Mouse (Mus musculus) embryo, embryonic 9.5 days (tissue): ENCODE measurements at regions not wholly inside any gene's neighbourhood (a gene's known extent, or its start where the extent isn't known, plus 50 kb on each side); places are given as distances from the start of the nearest gene placed in this dataset.

Source experiments
- DNase-seq: peaks from one replicate; pipeline ENCODE4 v3.0.0-alpha.2; 2017; ENCODE audit errors: extremely low spot score

DNA sequence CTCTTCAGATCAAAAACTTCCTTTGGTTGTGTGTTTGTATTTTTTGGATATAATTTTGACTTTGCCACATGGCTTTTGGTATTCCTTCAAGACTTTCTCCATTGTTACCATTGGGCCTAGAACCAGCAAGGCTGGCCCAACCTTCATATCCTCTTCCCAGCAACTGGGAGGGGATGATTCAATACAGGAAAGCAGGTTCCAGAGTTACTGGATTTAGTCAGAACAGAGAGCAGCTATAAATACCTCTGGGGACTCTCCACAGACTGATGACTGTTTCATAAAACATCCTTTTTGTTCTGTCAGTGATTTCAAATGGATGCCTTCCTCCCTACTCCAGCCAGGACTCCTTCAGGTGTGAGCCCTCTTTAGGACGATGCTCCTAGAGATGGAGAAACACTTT lies 1361.4 kb downstream of the Gsdmc2 start:
- no peak for DNase-seq

DNA sequence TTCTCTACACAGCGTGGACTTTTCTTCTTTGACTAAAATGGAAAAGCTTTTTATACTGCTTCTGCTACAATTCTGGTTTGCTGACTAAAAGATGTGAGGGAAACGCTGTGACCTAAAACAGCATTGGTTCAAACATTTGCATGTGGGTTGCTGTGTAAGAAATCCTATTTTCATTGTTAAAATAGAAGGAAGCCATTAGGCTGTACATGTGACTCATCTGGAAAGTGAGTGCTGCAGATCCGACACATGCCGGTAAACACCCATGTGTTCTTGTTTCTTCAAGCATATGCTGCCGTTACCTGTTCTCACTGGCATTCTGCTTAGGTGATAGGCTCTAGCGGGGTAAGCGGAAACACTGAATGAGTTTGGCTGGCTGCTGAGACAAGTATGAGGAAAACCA lies 1362.6 kb downstream of the Gsdmc2 start:
- DNase-seq = no peak

DNA sequence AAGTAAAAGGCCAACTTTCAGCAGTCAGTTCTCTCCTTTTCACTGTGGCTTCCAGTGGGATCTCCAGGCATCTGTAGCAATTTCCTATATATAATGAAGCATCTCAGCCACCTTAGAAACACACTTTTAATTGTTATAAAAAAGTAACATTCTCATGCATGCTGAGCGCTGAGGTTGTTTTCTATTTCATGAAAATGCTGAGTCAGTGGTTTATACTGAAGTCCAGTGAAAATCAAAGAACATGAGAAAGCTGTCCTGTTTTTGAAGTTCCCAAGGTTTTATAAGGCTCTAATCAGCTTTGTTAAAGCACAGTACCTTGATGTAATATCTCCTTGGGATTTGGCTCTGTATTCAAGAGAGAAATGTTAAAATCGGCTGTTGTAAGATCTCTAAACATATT lies 1367.2 kb downstream of the Gsdmc2 start:
- no peak for DNase-seq

DNA sequence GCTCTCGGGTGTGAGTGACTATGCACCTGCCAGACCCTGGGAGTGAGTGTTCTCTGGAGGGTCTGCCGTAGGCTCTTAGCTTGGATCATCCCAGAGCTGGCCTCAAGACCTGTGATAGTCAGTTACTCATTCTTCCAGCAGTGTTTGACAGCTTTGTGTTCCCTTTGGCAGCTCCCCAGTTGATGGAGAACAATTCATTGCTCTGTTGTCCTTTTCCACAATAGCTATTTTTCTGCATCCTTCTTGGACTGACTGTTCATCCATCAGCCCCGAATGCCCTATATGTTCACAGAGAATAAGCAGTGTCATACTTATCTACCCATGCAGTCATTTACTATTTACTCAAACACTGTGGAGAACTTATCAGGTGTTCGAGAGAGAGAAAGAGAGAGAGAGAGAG lies 1368.5 kb downstream of the Gsdmc2 start:
- no peak for DNase-seq

DNA sequence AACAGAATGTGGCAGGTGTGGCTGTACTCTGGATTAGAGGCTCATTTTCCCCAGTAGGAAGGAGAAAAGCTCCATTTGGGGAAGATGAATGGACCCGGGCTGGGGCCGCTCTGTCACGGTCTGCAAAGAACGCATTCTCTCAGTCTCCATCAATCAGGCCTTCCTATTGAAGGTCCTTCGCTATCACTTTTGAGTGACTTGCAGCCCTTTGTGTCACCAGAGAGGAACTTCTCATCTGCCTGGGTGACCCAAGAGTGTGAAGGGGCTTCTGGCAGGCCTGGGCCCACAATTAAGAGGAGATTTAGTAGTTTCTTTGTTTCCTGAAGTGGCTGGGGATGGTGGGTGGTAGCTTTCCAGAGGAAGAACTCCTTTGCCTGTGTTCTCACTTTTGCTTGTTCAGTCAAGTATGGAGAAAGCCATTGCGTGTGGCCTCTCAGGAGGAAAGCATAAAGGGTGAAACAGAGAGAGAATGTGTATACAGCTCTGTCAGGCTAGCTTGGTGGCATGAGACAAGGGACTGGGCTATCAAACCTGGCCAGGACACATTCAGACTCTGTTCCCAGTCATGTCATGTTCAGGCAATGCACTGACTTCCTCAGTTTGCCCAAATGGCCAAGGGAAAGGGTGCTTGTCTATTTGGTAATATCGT lies 1374.2 kb downstream of the Gsdmc2 start:
- DNase-seq = peak; percentile 65

DNA sequence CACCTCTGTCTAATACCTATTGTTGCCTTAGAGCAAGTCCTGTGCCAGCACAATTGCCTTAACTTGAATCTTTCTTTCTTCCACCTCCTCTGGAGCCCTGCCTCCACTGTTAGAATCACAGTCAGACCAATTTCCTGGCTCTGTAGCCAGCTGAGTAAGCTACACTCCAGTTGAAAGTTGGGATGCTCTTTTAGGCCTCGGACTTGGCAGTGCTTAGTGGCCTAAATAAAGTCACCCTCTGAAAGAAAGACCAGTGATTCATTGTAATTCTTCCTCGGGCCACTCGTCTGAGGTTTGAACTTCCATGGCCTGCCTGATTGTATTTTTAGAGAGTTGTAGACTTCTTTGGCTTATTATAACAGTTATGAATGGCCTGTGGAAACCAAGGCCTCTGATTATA lies 1376.9 kb downstream of the Gsdmc2 start:
- no peak for DNase-seq

DNA sequence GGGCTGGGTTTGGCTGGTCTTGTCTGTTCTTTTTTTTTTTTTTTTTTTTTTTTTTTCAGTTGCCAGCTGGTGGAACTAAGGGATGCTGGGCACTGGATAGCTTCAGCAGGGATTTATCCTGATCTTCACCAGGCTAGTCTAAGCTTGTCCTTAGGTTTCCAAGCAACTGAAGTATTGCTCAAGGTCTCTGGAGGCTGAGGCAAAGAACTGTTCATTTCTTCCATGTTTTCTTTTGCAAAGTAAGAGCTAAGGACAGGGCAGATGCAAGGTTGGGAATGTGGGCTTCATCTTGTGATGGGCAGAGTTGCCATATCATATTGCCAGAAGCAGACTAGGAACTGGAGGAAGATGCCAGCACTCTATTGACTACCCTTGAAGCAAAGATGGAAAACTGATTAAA lies 1378.1 kb downstream of the Gsdmc2 start:
- no peak for DNase-seq

DNA sequence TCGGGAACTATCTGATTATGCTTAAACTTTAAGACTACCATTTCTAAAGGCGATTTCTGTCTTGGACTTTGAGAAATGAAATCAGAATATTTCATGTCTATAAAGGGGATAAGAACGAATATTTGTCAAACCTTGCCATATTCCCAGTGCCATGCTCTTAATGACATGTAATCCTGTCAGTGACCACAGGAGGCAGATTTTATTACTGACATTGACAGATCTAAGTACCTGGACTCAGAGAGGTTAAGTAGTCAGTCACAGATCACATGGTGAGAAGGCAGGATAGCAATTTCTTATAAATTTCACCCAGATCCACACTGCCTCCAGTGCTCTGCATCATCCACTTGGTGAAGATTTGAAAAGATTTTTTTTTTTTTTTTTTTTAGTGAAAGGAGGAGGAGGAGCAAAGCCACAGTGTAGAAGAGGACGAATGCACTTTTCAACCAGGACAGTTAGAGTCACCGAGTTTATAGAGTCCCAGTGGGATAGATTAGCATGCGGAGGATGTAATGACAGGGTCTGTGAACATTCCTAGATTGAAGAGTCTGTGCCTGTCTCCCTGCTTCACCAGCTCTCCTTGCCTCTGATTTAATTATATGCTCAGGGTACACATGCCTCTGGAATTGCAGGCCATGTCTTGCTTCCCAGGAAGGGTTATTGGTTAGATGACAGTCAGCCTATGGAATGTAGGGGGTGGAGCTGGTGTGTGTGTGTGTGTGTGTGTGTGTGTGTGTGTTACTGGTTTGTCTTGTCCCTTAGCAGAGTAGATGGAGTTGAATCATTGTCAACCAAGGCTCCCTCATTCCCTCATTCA lies 1379.7 kb downstream of the Gsdmc2 start:
- DNase-seq = no peak

DNA sequence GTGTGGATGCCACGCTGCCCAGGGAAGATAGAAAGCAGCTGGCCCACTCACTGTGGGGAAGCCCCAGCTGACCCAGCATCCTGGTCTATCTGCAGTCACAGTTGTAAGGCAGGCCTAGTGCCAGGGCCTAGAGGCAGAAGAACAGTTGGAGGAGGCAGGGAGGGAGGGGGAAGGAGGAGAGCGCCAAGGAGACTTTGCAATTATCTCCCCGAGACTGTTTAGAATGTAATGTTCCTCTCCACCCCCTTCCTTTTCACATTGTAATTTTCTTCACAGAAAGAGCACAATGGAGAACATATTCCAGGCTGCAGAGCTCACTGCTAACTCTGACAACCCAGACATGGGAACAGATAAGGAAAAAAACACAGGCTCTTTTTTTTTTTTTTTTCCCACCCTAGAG lies 1382.3 kb downstream of the Gsdmc2 start:
- DNase-seq = no peak

DNA sequence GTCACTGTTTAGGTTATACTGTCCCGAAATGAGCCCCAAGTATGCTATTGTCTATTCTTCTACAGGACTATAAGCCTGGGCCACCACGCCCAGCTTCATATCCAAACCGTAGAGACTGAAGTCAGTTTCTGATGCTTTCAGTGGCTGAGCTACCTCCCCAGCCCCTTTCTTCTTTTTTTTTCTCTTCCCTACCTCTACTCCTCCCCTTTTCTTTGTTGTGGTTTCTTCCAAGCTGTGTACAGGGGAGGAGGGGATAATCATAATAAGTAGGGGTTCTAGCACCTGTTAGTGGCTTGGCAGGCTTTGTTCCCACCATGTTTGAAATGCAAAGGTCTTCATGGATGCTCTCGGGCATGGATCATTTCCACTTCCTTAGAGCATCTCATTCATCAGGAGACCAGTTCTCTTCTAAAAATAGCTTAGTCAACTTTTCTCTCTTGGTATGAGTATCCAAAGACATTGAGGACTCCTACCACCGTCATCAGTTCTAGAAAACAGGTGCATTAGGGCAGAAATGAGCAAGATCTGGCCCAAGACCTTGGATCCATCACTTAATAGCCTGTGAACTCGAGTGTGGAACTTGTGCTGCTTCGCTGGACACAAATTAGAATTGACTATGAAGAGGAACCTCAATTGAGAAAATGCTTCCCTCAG lies 1383.5 kb downstream of the Gsdmc2 start:
- DNase-seq = no peak

DNA sequence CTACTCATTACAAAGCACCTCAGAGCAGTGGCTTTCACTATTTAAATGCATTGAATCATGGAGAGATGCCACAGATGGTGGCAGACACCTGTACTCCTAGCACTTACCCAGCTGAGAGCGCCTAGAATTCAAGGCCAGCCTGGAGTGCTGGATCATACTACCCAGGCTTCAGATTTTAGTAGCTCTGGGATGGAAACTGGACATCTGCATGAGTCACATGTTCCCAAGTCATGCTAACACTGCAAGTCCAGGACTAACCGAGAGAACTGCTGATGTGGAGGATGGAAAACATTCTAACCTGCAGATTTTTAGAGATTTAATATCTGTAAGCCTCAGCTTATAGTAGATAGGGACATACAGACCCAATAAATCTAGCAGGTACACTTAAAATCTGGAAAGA lies 1384.3 kb downstream of the Gsdmc2 start:
- DNase-seq = no peak

DNA sequence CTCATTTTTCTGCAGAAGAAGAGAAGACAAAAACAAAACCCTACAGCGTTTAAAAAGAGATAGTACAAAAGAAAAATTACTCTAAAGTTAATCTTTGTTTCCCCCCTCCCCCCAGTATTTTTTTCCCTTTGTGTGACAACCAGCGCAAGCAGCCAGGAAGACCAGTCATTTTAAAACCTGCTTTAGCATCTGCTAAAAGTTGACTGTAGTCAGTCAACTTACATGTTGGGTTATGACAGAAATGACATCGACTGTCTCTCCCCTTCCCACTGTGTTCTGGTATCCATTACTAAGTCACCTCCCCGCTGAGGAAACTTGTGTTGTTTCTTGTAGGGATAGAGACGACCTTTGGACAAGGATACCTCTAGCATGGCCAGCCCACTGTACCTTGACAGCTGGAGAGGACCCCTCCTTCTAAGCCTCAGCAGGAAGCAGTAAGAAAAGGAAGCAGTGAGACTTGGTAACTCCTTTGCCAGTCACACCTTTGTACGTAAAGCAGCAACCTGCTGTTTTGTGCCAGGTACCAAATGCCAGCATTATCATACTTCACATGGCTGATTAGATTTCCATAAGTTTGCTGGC lies 1384.9 kb downstream of the Gsdmc2 start:
- DNase-seq = no peak

DNA sequence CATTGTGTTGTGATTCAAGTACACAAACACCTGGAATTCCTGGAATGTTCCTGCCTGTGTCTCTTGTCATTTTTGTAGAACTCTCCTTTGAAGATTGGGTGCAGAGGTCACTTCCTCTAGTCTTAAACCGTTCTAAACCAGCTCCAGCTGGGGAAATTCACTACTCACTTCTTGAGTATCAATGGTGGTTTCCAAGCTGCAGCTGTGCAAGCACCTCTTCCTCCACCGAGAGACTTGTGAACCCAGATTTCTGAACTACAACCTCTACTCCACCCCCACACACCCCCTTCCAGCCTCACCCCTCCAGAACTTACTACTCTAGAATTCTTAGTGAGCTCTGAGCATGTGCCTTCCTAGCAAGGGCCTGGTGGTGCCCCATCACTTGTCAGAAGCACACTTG lies 1387.0 kb downstream of the Gsdmc2 start:
- DNase-seq = no peak

DNA sequence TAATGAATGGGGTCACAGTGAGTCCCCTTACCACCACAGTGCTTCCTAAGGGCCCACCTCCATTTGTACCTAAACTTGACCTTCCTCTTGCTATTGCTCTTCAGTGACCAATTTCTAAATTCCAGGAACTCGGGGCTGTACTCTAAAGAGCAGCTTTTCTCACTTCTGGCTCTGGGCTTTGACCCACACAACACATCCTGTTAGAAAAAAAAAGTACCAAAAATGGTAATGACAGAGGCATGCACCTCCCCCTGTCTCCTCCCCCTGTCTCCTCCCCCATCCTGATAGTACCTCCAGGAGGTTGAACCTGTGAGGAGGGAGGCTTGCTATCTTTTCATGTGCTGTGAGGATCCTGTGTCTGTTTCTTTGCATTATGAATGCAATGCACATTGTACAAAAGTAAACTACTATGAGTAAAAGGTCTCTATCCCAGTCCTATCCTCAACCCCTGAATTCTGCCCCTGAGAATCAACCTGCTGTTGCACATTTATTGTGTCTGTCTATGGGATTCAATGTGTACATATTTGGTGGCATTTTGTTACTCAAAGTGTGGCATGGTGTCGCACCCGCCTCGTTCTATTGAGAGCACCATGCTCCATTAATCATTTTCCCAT lies 1387.8 kb downstream of the Gsdmc2 start:
- DNase-seq = no peak

DNA sequence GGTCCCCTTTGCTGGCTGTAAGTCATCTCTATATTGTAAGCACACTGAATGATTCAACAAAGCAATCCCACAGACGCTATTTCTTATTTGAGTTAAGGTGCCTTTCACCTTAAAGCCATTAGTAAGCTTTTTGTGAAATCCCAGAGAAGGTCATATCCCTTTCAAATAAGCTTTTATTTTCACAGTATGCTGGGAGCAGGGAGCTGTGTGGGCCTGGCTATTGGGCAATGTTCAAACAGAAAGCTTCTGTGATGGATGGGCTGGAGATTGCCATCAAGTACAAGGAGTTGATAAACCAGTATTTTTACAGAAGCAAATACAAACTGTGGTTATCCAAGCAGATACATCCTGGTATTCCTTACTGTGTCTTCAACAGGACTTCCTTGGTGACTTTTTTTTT lies 1389.0 kb downstream of the Gsdmc2 start:
- DNase-seq = no peak

DNA sequence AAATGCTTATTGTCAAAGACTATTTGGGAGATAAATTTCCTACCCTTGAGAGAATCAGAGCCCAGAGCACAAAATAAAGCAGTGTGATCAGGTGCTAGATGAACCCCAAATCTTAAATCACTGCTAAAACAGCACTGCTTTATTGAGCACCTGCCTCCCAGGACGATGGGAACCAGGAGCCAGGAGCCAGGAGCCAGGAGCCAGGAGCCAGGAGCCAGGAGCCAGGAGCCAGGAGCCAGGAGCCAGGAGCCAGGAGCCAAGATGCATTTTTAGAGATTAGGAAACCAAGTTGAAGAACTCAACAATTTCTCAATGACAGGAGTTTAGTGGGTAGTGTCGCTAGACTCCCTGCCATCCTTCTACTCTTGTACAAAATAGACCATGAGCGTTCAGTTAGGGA lies 1396.9 kb downstream of the Gsdmc2 start:
- no peak for DNase-seq

DNA sequence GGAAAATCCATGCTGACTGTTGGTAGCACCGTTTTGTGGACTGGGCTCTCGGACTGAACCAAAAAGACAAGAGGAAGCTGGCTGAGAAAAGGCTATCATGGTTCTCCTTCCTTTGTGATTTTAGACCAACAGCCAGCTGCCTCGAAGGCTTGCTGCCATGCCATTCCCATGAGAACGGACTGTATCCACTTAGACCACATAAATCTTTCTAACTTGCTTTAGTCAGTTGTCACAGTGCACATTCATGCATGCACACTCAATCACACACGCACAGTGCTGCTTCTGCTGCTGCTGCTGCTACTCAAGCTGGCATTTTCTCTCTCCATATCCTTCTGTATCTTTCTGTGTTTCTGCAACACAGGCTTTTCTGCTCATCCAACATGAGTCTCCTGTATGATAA lies 1405.8 kb downstream of the Gsdmc2 start:
- DNase-seq = no peak

DNA sequence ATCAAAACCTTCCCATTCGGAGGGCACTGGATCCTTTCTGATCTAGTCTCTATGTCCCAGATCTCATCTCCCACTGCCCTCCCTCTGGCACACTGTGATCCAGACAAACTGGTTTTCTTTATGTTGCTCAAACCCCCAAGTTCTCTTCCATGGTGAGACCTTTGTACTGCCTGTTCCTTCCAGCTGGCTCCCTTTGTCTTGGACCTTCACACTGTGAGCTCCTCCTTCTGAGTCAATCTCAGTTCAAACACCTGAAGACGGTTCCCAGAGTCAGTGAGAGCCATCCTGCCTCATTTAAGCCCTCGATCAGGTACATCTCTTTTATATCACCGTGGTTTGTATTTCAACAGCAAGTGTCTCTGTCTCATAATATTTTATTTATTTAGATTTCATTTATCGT lies 1408.3 kb downstream of the Gsdmc2 start:
- DNase-seq = no peak

DNA sequence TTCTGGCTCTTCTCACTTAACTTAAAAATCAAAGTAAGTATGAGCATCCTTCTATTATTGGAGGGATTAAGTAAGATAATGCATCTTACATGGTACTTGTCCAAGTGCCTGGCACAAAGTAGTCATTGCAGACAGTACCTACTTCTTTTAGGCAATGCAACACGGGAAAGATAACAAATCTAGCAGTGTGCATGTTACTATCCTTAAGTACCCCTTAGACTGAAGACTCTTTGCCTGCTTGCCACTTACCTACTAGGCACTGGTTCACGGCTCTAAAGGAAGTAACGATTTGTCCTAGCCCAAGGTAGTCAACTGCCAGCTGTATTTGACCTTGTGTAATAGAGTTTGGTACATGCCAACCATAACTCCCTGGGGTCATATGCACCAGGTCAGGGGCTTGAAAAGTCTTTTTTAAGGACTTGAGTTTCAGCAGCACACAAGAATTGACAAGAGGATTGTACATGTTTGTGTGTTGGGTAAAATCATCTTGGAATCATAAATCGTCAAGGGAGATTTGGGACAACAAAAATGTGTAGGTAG lies 1409.8 kb downstream of the Gsdmc2 start:
- no peak for DNase-seq

DNA sequence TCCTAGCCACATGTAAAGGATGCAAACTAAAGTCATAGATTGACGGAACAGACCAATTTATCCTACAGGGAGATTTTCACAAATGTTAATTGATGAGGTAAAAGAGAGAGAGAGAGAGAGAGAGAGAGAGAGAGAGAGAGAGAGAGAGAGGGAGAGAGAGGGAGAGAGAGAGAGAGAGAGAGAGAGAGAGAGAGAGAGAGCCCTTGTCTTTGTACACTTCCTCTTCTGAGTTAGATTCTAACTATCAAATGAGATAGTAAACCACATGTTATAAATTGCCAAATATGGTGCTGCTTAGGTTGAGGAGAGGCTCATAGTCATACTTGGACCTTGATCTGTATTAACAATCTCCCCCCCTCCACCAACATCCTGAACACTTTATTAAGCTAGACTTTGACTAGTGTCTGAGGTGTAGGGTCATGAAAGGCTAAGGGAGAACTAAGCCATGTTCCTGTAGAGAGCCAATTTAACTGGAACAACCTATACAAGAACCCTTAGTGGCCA lies 1412.2 kb downstream of the Gsdmc2 start:
- no peak for DNase-seq

DNA sequence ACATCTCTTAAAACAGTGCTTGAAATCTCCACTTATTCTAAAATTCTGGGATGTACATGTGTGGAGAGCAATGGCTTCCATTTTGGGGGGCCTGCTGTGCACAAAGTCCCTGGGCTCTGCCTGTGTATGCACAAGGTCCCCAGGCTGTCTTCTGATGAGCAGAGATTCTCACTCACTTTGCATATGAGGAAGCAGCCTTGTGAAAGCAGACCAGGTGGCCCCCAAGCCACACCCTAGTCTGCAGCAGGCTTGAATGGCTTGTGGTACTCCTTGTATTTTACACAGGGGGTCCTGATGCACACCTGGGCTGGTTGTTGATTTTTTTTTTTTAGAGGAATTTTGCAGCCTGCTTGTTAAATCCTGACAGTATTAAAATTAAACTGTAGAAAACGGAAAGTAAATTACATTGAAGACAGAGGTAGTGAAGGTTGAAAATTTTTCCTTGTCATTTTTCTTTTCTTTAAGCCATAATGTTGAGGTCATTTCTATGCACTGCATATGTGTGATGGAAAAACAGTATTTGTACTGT lies 1413.8 kb downstream of the Gsdmc2 start:
- no peak for DNase-seq

DNA sequence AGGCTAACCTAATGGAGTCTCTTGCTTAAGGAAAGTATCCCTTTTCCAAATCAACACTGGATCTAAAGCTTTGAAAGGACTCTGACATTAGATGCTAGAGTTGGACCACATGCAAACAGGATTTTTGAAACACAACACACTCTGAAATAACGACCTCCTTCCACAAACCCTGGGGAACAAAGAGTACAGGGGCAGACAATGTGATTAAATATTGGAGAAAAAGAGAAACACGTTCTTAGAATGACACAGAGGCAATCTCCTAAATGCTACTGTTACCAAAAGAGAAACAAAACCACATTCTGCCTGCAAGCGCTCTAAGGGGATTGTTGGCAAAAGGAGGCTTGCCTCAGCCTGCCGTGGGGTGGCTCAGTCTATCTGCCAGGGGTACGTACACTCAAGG lies 1422.0 kb downstream of the Gsdmc2 start:
- DNase-seq = no peak
